Comparison of ENCODE assay signal across 8 mouse cellular contexts in genomic region chr10:66919953-66920760, GRCm38 (mm10).
A peak's percentile ranks its signal among the peaks of the same experiment; 100 is the strongest.
DNase-seq lines count a peak whose midpoint lies in the region; ATAC-seq lines count a peak whose summit lies in the region.

No protein-coding gene starts in this region.

- 0 out of 2 replicates have a peak overlapping the region, but pooled peaks have one; percentile 6 for H3K9ac ChIP-seq in hindbrain, embryonic 16.5 days (ENCODE audit: low read depth, low read length)

- no peaks in the 10 kb centered on the region for H3K27me3 ChIP-seq in hindbrain, embryonic 16.5 days (replicated peaks; ENCODE audit: control insufficient read depth, insufficient read depth, low read length)

- peak overlapping the region; percentile 13 for H3K4me3 ChIP-seq in hindbrain, embryonic 16.5 days (ENCODE audit: low read length)

- ATAC-seq in hindbrain, embryonic 16.5 days: peak; percentile 78
- no peak for ATAC-seq in erythroid progenitor cell, adult 5-6 weeks (replicated peaks; ENCODE audit: low FRiP score, poor library complexity, severe bottlenecking)

- no peaks in the 10 kb centered on the region for H3K9me3 ChIP-seq in hindbrain, embryonic 16.5 days (ENCODE audit: control insufficient read depth, low read length)

- peaks cover 19% of the 10 kb centered on the region for H3K4me1 ChIP-seq in hindbrain, embryonic 16.5 days (ENCODE audit: control insufficient read depth, insufficient read depth, low read depth, low read length)

- DNase-seq in adipocyte (ENCODE audit: low spot score): peak; percentile 68
- DNase-seq in cerebellum, postnatal 4 days (ENCODE audit: low spot score in 2 of 2): peak; percentile 86 to 93
- peak; percentile 31 to 37 for DNase-seq in gastrocnemius, adult 8-10 months (ENCODE audit: low spot score in 2 of 2)
- peak; percentile 59 to 65 for DNase-seq in left cerebral cortex, adult 18-20 months (ENCODE audit: low spot score in 2 of 2)
- peak; percentile 66 for DNase-seq in lung, postnatal 36 days
- peak; percentile 46 for DNase-seq in retina, postnatal 7 days (ENCODE audit: low read depth, low spot score)

- H3K27ac ChIP-seq in hindbrain, embryonic 16.5 days (ENCODE audit: low read depth, low read length): peak overlapping the region; percentile 85

- no peaks in the 10 kb centered on the region for H3K36me3 ChIP-seq in hindbrain, embryonic 16.5 days (ENCODE audit: control insufficient read depth, insufficient read depth, low read length)

- peak overlapping the region; percentile 49 for H3K4me2 ChIP-seq in hindbrain, embryonic 16.5 days (ENCODE audit: low read length)

- 2% methylated on average over 14 of the region's 14 CpGs for WGBS in hindbrain, embryonic 16.5 days

Comparison
In these comparisons a context has a peak if more than half of its experiments do, and no peak if none do; other contexts are left out.
1. DNase-seq: peak in every context shown above with its lines; median percentile 90 in cerebellum, postnatal 4 days; 68 in adipocyte; 66 in lung, postnatal 36 days; 62 in left cerebral cortex, adult 18-20 months; 46 in retina, postnatal 7 days; 34 in gastrocnemius, adult 8-10 months.